Mouse (Mus musculus): ENCODE data around the gene Phf3.

The Phf3 gene

DNA sequence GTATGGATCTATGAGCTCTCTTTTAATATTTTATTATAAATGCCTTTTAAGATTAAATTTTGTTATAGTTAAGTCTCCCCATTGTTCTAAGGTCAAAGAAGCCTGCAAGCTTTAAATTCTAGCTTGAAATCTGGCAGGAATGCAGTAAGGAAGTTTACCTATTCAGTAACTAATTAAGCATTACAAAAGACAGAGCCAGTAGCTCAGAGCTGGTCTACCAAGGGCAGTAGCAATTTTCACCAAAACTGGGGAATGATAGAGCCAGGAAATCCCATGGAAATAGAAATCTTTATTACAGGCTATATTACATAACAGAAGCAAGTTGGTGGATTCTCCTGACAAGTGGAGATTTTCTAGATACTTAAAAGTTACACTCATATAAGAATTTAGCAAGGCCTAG, 116.9 kb downstream of the Phf3 start:
- no peak for DNase-seq (ENCODE audit: low spot score)

GRCm38 (mm10) chr1:30755453-30756224, 118.1 kb downstream of the Phf3 start:
- no peak for DNase-seq (ENCODE audit: low spot score)

Measured in urinary bladder, postnatal 25 days (tissue).